Mouse (Mus musculus) hindbrain, embryonic 10.5 days (tissue): ENCODE data around the gene Tmem53. TPM values are rescaled to one million over a fixed set of nuclear protein-coding genes. Genes with fewer than 3 reads are reported as not detected.

Experiments used
- DNase-seq: peaks from one replicate; pipeline ENCODE4 v3.0.0-alpha.2; 2017; ENCODE audit warnings: low spot score
- H3K27ac ChIP-seq: fragments of 300-500 bp; sonication (generic); 2 replicates; pipeline ENCODE4 v1.5.1; 2016; ENCODE audit warnings: mild to moderate bottlenecking, moderate library complexity
- H3K27me3 ChIP-seq: fragments of 300-500 bp; sonication (generic); 2 replicates; pipeline ENCODE4 v1.6.1; 2016; ENCODE audit warnings: mild to moderate bottlenecking; ENCODE audit not compliant: poor library complexity, insufficient read depth, severe bottlenecking
- H3K36me3 ChIP-seq: fragments of 300-500 bp; sonication (generic); 2 replicates; pipeline ENCODE4 v1.6.1; 2016; ENCODE audit warnings: mild to moderate bottlenecking, moderate library complexity
- H3K4me1 ChIP-seq: fragments of 300-500 bp; sonication (generic); replicated peaks from 2 replicates; pipeline ENCODE4 v1.6.1; 2016; ENCODE audit warnings: mild to moderate bottlenecking
- H3K4me3 ChIP-seq: fragments of 300-500 bp; sonication (generic); 2 replicates; pipeline ENCODE4 v1.5.1; 2016; ENCODE audit warnings: mild to moderate bottlenecking, moderate library complexity
- H3K9me3 ChIP-seq: fragments of 300-500 bp; sonication (generic); 2 replicates; pipeline ENCODE4 v1.6.1; 2016; ENCODE audit warnings: mild to moderate bottlenecking, moderate library complexity
- WGBS: fragments of 180-500 bp; shearing (Covaris S2); methylation state at CpG from one replicate; pipeline ENCODE4 v1.1.7; 2016; 5-methylcytosine and 5-hydroxymethylcytosine counted together
- polyA plus RNA-seq: library from polyadenylated mRNA; unstranded; fragments of >200 nt; fragmentation: Nextera tagmentation; extraction: Ambion mirVana; gene quantifications from 2 replicates; pipeline ENCODE4 v1.2.1, GENCODE M21; 2016

Gene Tmem53
- polyA plus RNA-seq, 1 experiment from 2014 or later, result 13.1 TPM

- Histone ChIP-seq H3K27me3 (no peaks in the 10 kb centered on the region), H3K4me1 (peaks cover 6% of the 10 kb centered on the region; the same call in 1 of the 2 replicates), H3K36me3 (no peaks in the 10 kb centered on the region), H3K9me3 (no peaks in the 10 kb centered on the region), H3K27ac (no peak overlapping the region), H3K4me3 (no peak overlapping the region)
- no peak for DNase-seq
- WGBS, result 78% methylated on average over 8 of the region's 8 CpGs
Measured at GRCm38 (mm10) chr4:117224122-117224521, 27.6 kb upstream of the Tmem53 start.

- Histone ChIP-seq H3K9me3 (no peaks in the 10 kb centered on the region), H3K27me3 (no peaks in the 10 kb centered on the region), H3K4me1 (peaks cover 6% of the 10 kb centered on the region; the same call in 1 of the 2 replicates), H3K4me3 (no peak overlapping the region), H3K36me3 (no peaks in the 10 kb centered on the region), H3K27ac (no peak overlapping the region)
- no peak for DNase-seq
Measured at GRCm38 (mm10) chr4:117225250-117225649, 26.5 kb upstream of the Tmem53 start.

GRCm38 (mm10) chr4:117229590-117229989, 22.2 kb upstream of the Tmem53 start:
- Histone ChIP-seq H3K27me3 (no peaks in the 10 kb centered on the region), H3K9me3 (no peaks in the 10 kb centered on the region), H3K27ac (no peak overlapping the region), H3K4me1 (peaks cover 5% of the 10 kb centered on the region; the same call in 1 of the 2 replicates), H3K36me3 (no peaks in the 10 kb centered on the region), H3K4me3 (no peak overlapping the region)
- 71% methylated on average over 15 of the region's 15 CpGs for WGBS
- DNase-seq, result no peak

- Histone ChIP-seq H3K36me3 (no peaks in the 10 kb centered on the region), H3K9me3 (no peaks in the 10 kb centered on the region), H3K4me1 (0 out of 2 replicates have a peak, but pooled peaks cover 3% of the 10 kb centered on the region), H3K27ac (no peak overlapping the region), H3K27me3 (no peaks in the 10 kb centered on the region), H3K4me3 (no peak overlapping the region)
- no peak for DNase-seq
- WGBS, result 52% methylated on average over 10 of the region's 10 CpGs
Measured at GRCm38 (mm10) chr4:117230331-117230730, 21.4 kb upstream of the Tmem53 start.

GRCm38 (mm10) chr4:117231208-117231607, 20.5 kb upstream of the Tmem53 start:
- H3K27me3 ChIP-seq, result no peaks in the 10 kb centered on the region
- 88% methylated on average over 2 of the region's 2 CpGs for WGBS
- DNase-seq, result no peak
- H3K4me3 ChIP-seq, result no peak overlapping the region
- no peaks in the 10 kb centered on the region for H3K36me3 ChIP-seq
- 0 out of 2 replicates have a peak, but pooled peaks cover 6% of the 10 kb centered on the region for H3K4me1 ChIP-seq
- H3K27ac ChIP-seq, result no peak overlapping the region
- H3K9me3 ChIP-seq, result no peaks in the 10 kb centered on the region

GRCm38 (mm10) chr4:117234166-117234741, 17.5 kb upstream of the Tmem53 start:
- Histone ChIP-seq H3K27me3 (no peaks in the 10 kb centered on the region), H3K4me3 (no peak overlapping the region), H3K4me1 (0 out of 2 replicates have a peak, but pooled peaks cover 6% of the 10 kb centered on the region), H3K27ac (no peak overlapping the region), H3K9me3 (no peaks in the 10 kb centered on the region), H3K36me3 (no peaks in the 10 kb centered on the region)
- no peak for DNase-seq
- WGBS, result 78% methylated on average over 7 of the region's 7 CpGs

GRCm38 (mm10) chr4:117235822-117236221, 15.9 kb upstream of the Tmem53 start:
- no peak for DNase-seq
- Histone ChIP-seq H3K9me3 (no peaks in the 10 kb centered on the region), H3K4me1 (0 out of 2 replicates have a peak, but pooled peaks cover 6% of the 10 kb centered on the region), H3K27ac (no peak overlapping the region), H3K4me3 (no peak overlapping the region), H3K36me3 (no peaks in the 10 kb centered on the region), H3K27me3 (no peaks in the 10 kb centered on the region)
- 66% methylated on average over 4 of the region's 4 CpGs for WGBS

- no peak overlapping the region for H3K27ac ChIP-seq
- no peak for DNase-seq
- no peaks in the 10 kb centered on the region for H3K9me3 ChIP-seq
- H3K27me3 ChIP-seq, result no peaks in the 10 kb centered on the region
- 66% methylated on average over 2 of the region's 2 CpGs for WGBS
- H3K36me3 ChIP-seq, result no peaks in the 10 kb centered on the region
- H3K4me1 ChIP-seq, result 0 out of 2 replicates have a peak, but pooled peaks cover 3% of the 10 kb centered on the region
- H3K4me3 ChIP-seq, result no peak overlapping the region
Measured at GRCm38 (mm10) chr4:117239153-117239552, 12.6 kb upstream of the Tmem53 start.

GRCm38 (mm10) chr4:117240867-117241266, 10.9 kb upstream of the Tmem53 start:
- H3K27me3 ChIP-seq, result no peaks in the 10 kb centered on the region
- no peak for DNase-seq
- H3K4me1 ChIP-seq, result 0 out of 2 replicates have a peak, but pooled peaks cover 1% of the 10 kb centered on the region
- H3K9me3 ChIP-seq, result no peaks in the 10 kb centered on the region
- 89% methylated on average over 6 of the region's 6 CpGs for WGBS
- no peaks in the 10 kb centered on the region for H3K36me3 ChIP-seq
- no peak overlapping the region for H3K4me3 ChIP-seq
- no peak overlapping the region; the same call in 1 of the 2 replicates for H3K27ac ChIP-seq

- no peak overlapping the region for H3K27ac ChIP-seq
- H3K36me3 ChIP-seq, result no peaks in the 10 kb centered on the region
- DNase-seq, result no peak
- H3K9me3 ChIP-seq, result no peaks in the 10 kb centered on the region
- 69% methylated on average over 1 of the region's 1 CpGs for WGBS
- peaks cover 42% of the 10 kb centered on the region for H3K4me1 ChIP-seq
- H3K27me3 ChIP-seq, result peaks cover 12% of the 10 kb centered on the region; the same call in 1 of the 2 replicates
- peak overlapping the region; percentile 72 for H3K4me3 ChIP-seq
Measured at GRCm38 (mm10) chr4:117250982-117251381, 769 bp upstream of the Tmem53 start.

GRCm38 (mm10) chr4:117252351-117252750, 600 bp downstream of the Tmem53 start:
- Histone ChIP-seq H3K4me3 (peak overlapping the region; percentile 72), H3K36me3 (no peaks in the 10 kb centered on the region), H3K4me1 (peaks cover 42% of the 10 kb centered on the region), H3K27ac (peak overlapping the region; percentile 92), H3K27me3 (peaks cover 12% of the 10 kb centered on the region; the same call in 1 of the 2 replicates), H3K9me3 (no peaks in the 10 kb centered on the region)
- 29% methylated on average over 5 of the region's 5 CpGs for WGBS
- no peak for DNase-seq

GRCm38 (mm10) chr4:117252755-117253154, 1.0 kb downstream of the Tmem53 start:
- peak overlapping the region; percentile 72 for H3K4me3 ChIP-seq
- no peak for DNase-seq
- no peaks in the 10 kb centered on the region for H3K9me3 ChIP-seq
- H3K36me3 ChIP-seq, result no peaks in the 10 kb centered on the region
- WGBS, result 84% methylated on average over 5 of the region's 5 CpGs
- peak overlapping the region; percentile 92 for H3K27ac ChIP-seq
- H3K4me1 ChIP-seq, result peaks cover 42% of the 10 kb centered on the region
- H3K27me3 ChIP-seq, result peaks cover 12% of the 10 kb centered on the region; the same call in 1 of the 2 replicates

GRCm38 (mm10) chr4:117253218-117254016, 1.7 kb downstream of the Tmem53 start:
- WGBS, result 70% methylated on average over 12 of the region's 12 CpGs

More at GRCm38 (mm10) chr4:117253218-117254016, 1.7 kb downstream of the Tmem53 start:
- Histone ChIP-seq H3K4me1 (peaks cover 42% of the 10 kb centered on the region), H3K27ac (no peak overlapping the region), H3K9me3 (no peaks in the 10 kb centered on the region), H3K36me3 (no peaks in the 10 kb centered on the region), H3K4me3 (no peak overlapping the region), H3K27me3 (peaks cover 12% of the 10 kb centered on the region; the same call in 1 of the 2 replicates)
- DNase-seq, result no peak
